Mouse (Mus musculus) liver, embryonic 11.5 days (tissue): ENCODE data around the gene Tmem120b. TPM values are rescaled to one million over a fixed set of nuclear protein-coding genes. Genes with fewer than 3 reads are reported as not detected.

Source experiments
- ATAC-seq: fragments of 200-750 bp; cut with Nextera tagmentation; replicated peaks from 2 replicates; pipeline ENCODE4 v1.8.0; 2017; ENCODE audit warnings: moderate number of reproducible peaks, mild to moderate bottlenecking, moderate TSS enrichment, moderate library complexity; ENCODE audit not compliant: low FRiP score
- DNase-seq: peaks from one replicate; pipeline ENCODE4 v3.0.0-alpha.2; 2017; ENCODE audit warnings: low spot score
- H3K27ac ChIP-seq: fragments of 300-500 bp; sonication (generic); 2 replicates; pipeline ENCODE4 v1.5.1; 2014; ENCODE audit warnings: mild to moderate bottlenecking, low read depth, low read length, control low read depth
- H3K27me3 ChIP-seq: fragments of 300-500 bp; sonication (generic); replicated peaks from 2 replicates; pipeline ENCODE4 v1.6.1; 2014; ENCODE audit warnings: low read length, mixed read lengths; ENCODE audit not compliant: control insufficient read depth, insufficient read depth
- H3K36me3 ChIP-seq: fragments of 300-500 bp; sonication (generic); 2 replicates; pipeline ENCODE4 v1.6.1; 2014; ENCODE audit warnings: mild to moderate bottlenecking, low read length, moderate library complexity, mixed read lengths; ENCODE audit not compliant: control insufficient read depth, insufficient read depth
- H3K4me1 ChIP-seq: fragments of 300-500 bp; sonication (generic); replicated peaks from 2 replicates; pipeline ENCODE4 v1.6.1; 2014; ENCODE audit warnings: low read length, mixed read lengths; ENCODE audit not compliant: control insufficient read depth, insufficient read depth
- H3K4me2 ChIP-seq: fragments of 300-500 bp; sonication (generic); 2 replicates; pipeline ENCODE4 v1.6.1; 2014; ENCODE audit warnings: mild to moderate bottlenecking, control low read depth, moderate library complexity
- H3K4me3 ChIP-seq: fragments of 300-500 bp; sonication (generic); 2 replicates; pipeline ENCODE4 v1.5.1; 2014; ENCODE audit warnings: low read depth, low read length, control low read depth
- H3K9ac ChIP-seq: fragments of 300-500 bp; sonication (generic); 2 replicates; pipeline ENCODE4 v1.6.1; 2014; ENCODE audit warnings: low read depth, low read length, control low read depth
- H3K9me3 ChIP-seq: fragments of 300-500 bp; sonication (generic); 2 replicates; pipeline ENCODE4 v1.6.1; 2016; ENCODE audit warnings: low read length, inconsistent platforms, mixed read lengths; ENCODE audit not compliant: control insufficient read depth
- WGBS: fragments of 180-500 bp; shearing (Covaris S2); extraction: QIAGEN DNeasy Blood & Tissue Kit; methylation state at CpG from one replicate; pipeline ENCODE4 v1.1.7; 2014; 5-methylcytosine and 5-hydroxymethylcytosine counted together
- polyA plus RNA-seq: library from polyadenylated mRNA; unstranded; fragments of >200 nt; fragmentation: Nextera tagmentation; extraction: Ambion mirVana; gene quantifications from 2 replicates; pipeline ENCODE4 v1.2.1, GENCODE M21; 2014

The Tmem120b gene
- polyA plus RNA-seq, 1 experiment from 2014 or later = 24.3 TPM

DNA sequence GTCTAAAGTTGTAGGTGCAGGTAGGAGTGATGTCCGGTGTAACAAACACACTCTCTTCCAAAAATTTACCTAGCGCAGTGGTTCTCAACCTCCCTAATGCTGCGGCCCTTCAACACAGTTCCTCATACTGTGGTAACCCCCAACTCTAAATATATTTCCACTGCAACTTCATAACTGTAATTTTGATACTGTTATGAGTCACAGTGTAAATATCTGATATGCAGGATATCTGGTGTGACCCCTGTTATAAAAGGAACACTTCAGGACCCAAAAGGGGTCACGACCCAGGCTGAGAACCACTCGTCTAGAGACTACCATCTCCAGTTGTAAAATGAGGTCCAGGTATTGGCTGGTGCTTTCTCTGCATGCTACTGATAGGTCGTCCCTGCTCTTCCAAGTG is 56.9 kb downstream of the Tmem120b start:
- DNase-seq (no peak), ATAC-seq (no peak)
- WGBS = 73% methylated on average over 6 of the region's 6 CpGs
- Histone ChIP-seq H3K4me2 (no peak overlapping the region; the same call in 1 of the 2 replicates), H3K27ac (no peak overlapping the region), H3K27me3 (no peaks in the 10 kb centered on the region), H3K4me3 (no peak overlapping the region), H3K36me3 (no peaks in the 10 kb centered on the region), H3K4me1 (peaks cover 24% of the 10 kb centered on the region), H3K9me3 (no peaks in the 10 kb centered on the region), H3K9ac (no peak overlapping the region)

DNA sequence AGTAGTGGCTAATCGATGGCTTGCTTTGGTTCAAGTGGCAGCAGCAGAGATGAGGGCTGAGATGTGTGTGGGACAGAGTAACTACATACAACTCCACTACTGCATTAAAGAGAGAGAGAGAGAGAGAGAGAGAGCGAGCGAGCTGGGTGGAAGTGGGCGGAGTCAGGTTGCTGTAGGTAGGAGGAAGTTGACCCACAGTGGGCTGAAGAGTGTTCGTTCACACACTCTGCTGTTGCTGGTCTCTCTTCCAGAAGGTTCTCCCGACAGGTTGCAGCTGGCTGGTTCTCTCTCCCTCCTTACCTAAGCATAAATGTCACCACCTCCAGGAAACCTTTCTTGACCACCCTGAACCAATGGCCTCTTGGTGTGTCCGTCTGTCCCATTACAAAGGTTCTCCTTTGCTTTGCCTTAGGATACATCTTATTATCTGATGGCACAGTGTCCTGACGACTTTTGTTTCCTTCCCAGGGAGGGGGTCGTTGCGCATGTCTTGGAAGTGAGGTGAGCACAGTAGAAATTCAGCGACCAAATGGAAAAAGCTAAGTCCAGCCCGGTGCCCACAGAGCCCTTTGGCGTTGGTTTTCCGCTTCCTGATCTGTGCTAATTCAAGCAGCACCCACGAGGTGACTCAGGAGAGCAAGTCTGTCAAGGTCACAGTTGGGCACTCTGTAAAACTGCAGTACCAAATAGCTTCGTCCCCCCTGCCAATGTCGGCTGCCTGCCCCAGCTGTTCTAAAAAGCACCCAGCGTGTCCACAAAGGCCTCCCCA is 57.6 kb downstream of the Tmem120b start:
- Histone ChIP-seq H3K4me1 (peaks cover 24% of the 10 kb centered on the region), H3K36me3 (no peaks in the 10 kb centered on the region), H3K9ac (no peak overlapping the region), H3K4me2 (peak overlapping the region; percentile 41), H3K27ac (no peak overlapping the region), H3K27me3 (no peaks in the 10 kb centered on the region), H3K9me3 (no peaks in the 10 kb centered on the region), H3K4me3 (no peak overlapping the region)
- DNase-seq (no peak), ATAC-seq (0 out of 2 replicates have a peak, but pooled peaks have one; percentile 29)
- WGBS = 44% methylated on average over 18 of the region's 18 CpGs

- DNase-seq (no peak), ATAC-seq (no peak)
- H3K4me2 ChIP-seq = no peak overlapping the region
- H3K4me1 ChIP-seq = peaks cover 29% of the 10 kb centered on the region
- 54% methylated on average over 6 of the region's 6 CpGs for WGBS
- H3K27me3 ChIP-seq = no peaks in the 10 kb centered on the region
- no peak overlapping the region for H3K9ac ChIP-seq
- no peak overlapping the region for H3K27ac ChIP-seq
- no peaks in the 10 kb centered on the region for H3K9me3 ChIP-seq
- no peak overlapping the region for H3K4me3 ChIP-seq
- no peaks in the 10 kb centered on the region for H3K36me3 ChIP-seq
Measured at GRCm38 (mm10) chr5:123127031-123127430, 58.8 kb downstream of the Tmem120b start.

GRCm38 (mm10) chr5:123128426-123129169 is 60.4 kb downstream of the Tmem120b start:
- peak overlapping the region; percentile 6; the same call in 1 of the 2 replicates for H3K4me2 ChIP-seq
- 38% methylated on average over 10 of the region's 10 CpGs for WGBS
- DNase-seq = no peak

GRCm38 (mm10) chr5:123129170-123129757 is 61.0 kb downstream of the Tmem120b start:
- H3K9me3 ChIP-seq = no peaks in the 10 kb centered on the region
- H3K4me1 ChIP-seq = peaks cover 49% of the 10 kb centered on the region
- 59% methylated on average over 10 of the region's 10 CpGs for WGBS
- DNase-seq (no peak), ATAC-seq (no peak)
- no peaks in the 10 kb centered on the region for H3K36me3 ChIP-seq
- H3K27ac ChIP-seq = no peak overlapping the region
- H3K9ac ChIP-seq = no peak overlapping the region
- no peak overlapping the region for H3K4me3 ChIP-seq
- H3K4me2 ChIP-seq = peak overlapping the region; percentile 6; the same call in 1 of the 2 replicates
- no peaks in the 10 kb centered on the region for H3K27me3 ChIP-seq

More at GRCm38 (mm10) chr5:123128426-123129169, 60.4 kb downstream of the Tmem120b start:
- no peak overlapping the region for H3K9ac ChIP-seq
- H3K4me3 ChIP-seq = no peak overlapping the region
- H3K27me3 ChIP-seq = no peaks in the 10 kb centered on the region
- H3K4me1 ChIP-seq = peaks cover 43% of the 10 kb centered on the region
- no peaks in the 10 kb centered on the region for H3K36me3 ChIP-seq
- no peak for ATAC-seq
- no peaks in the 10 kb centered on the region for H3K9me3 ChIP-seq
- no peak overlapping the region for H3K27ac ChIP-seq

DNA sequence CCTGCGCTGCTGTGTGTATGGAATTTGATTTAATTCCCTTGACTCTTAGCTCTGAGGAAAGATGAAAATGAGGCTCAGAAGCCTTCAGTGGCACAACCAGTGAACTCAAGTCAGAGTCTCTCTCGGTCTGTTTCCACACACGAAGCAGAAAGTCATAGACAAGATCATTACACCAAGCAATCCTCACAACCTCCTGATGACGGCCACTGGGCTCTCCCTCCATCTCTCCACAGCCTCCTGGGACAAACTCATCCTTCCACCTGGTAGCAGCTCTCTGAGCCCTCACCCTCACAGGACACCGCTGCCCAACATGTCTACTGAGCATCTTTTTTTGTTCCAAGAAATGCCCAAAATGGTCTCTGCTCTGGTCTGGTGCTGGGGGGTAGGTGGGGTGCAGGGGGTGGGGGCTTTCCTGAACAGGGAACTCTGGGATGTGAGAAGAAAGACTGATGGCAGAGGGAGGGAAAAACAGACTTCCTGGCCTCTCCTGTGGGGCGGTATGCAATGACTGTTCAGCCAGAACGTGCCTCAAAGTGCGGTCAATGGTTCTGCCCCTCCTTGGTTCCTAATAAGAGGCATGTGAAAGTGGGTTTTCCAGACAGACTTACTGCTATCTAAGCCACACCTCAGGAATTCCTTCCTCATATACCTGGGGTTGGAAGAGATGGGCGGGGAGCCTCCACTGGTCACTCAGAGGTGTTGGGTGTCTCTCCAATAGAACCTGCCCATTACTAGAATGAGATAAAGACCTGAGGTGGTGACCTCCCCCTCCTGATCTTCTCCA is 62.0 kb downstream of the Tmem120b start:
- no peaks in the 10 kb centered on the region for H3K36me3 ChIP-seq
- H3K4me2 ChIP-seq = no peak overlapping the region
- no peaks in the 10 kb centered on the region for H3K9me3 ChIP-seq
- H3K27me3 ChIP-seq = no peaks in the 10 kb centered on the region
- ATAC-seq = no peak
- 86% methylated on average over 9 of the region's 9 CpGs for WGBS
- peaks cover 55% of the 10 kb centered on the region for H3K4me1 ChIP-seq
- no peak overlapping the region for H3K4me3 ChIP-seq
- no peak for DNase-seq
- H3K27ac ChIP-seq = no peak overlapping the region
- no peak overlapping the region for H3K9ac ChIP-seq

DNA sequence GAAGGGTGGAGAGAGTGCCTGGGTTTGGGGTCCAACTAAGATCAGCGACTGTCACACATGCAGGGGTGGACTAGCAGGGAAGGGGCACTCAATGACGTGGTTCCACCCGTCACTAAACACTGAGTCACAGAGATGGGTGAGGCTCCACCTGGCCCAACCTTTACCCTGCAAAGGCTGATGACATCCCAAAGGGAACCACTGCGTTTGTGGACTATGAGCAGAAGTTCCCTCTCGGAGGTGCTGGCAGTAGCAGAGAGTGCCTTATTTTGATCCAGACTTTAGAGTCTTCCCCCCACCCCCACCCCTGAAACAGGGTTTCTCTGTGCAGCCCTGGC is 62.6 kb downstream of the Tmem120b start:
- WGBS = 75% methylated on average over 5 of the region's 5 CpGs
- ATAC-seq (no peak), DNase-seq (no peak)

GRCm38 (mm10) chr5:123132308-123133071 is 64.3 kb downstream of the Tmem120b start, which contains the start of gene Rhof:
TSS of gene Rhof (minus strand) at chr5:123132692.
- peak; percentile 75 for ATAC-seq
- peak; percentile 85 for DNase-seq
- WGBS = 1% methylated on average over 44 of the region's 44 CpGs
- no peaks in the 10 kb centered on the region for H3K9me3 ChIP-seq
- peaks cover 62% of the 10 kb centered on the region for H3K4me1 ChIP-seq
- no peaks in the 10 kb centered on the region for H3K36me3 ChIP-seq
- peak within 1 kb of the TSS; percentile 23; the same call in 1 of the 2 replicates for H3K27ac ChIP-seq
- H3K27me3 ChIP-seq = no peaks in the 10 kb centered on the region
- peak within 1 kb of the TSS; percentile 90 for H3K4me2 ChIP-seq
- peak within 1 kb of the TSS; percentile 50 for H3K9ac ChIP-seq
- peak within 1 kb of the TSS; percentile 53 for H3K4me3 ChIP-seq

More for the DNA sequence above, 62.6 kb downstream of the Tmem120b start:
- Histone ChIP-seq H3K27ac (no peak overlapping the region), H3K4me2 (no peak overlapping the region), H3K4me3 (no peak overlapping the region), H3K27me3 (no peaks in the 10 kb centered on the region), H3K9ac (no peak overlapping the region), H3K4me1 (peaks cover 54% of the 10 kb centered on the region), H3K36me3 (no peaks in the 10 kb centered on the region), H3K9me3 (no peaks in the 10 kb centered on the region)
